Mouse (Mus musculus): ENCODE measurements at regions not wholly inside any gene's neighbourhood (a gene's known extent, or its start where the extent isn't known, plus 50 kb on each side); places are given as distances from the start of the nearest gene placed in this dataset.

DNA sequence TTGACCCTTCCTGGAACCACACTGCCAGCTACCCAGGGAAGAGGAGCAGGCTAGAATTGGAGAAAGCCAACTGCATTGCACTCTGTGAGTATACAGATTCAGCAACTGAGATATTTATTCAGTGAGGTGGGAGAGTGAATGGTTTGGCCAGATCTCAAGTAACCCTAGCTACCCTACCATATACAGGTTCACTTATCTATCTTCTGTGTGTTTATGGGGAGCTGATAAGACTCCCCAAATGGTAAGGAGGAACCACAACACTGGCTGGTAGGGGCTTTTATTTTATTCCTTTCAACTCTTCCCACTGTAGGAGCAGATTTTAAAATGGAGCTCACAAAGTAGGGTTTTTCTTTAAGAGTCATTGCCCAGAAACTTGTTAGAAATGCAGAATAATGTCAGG is 62.9 kb downstream of the Arrdc3 start:
- no peak for DNase-seq

DNA sequence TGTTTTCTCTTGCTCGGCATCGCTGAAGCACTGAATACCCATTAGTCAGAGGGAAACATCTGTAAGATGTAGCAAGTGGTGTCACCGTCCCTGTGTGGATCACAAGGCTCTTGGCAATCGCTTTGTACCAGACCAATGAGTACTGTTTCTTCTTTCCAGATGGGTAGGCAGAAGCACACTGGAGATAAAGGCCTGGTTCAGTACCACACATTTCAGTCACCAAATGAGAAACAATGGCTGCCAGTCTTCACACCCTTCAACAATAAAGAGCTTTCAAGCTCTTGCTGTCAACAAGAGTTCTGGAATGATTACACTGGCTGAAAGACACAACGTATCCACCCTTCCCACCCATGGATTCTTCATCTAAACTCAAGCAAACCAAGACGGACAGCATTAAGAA is 64.5 kb downstream of the Arrdc3 start:
- DNase-seq = no peak

DNA sequence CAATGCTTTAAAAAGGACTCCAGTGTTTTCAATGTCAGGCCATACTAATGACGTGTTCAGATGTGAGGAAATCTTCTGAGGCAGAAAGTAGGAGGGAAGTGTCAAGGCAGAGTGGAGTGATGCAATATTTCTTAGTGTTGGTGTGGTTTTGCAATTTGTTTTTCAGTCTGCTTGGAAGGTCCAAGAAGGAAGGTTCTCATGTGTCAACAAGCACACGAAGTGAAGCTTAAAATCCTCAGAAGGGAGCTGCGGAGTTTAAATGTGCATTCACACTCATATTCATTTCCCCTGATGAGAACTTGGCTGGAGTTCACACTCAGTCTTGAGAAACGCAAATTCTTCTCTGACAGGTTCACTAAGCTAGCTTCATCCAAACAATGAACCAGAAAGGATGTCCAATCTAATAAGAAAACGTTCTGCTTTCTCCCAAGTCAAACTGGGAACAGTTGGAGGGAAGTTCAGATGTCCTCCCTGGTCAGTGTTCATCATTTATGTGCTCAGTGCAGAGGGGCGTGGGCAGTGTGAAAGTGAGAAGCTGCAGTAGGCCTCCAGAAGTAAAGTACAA is 66.0 kb downstream of the Arrdc3 start:
- peak; percentile 38 for DNase-seq

DNA sequence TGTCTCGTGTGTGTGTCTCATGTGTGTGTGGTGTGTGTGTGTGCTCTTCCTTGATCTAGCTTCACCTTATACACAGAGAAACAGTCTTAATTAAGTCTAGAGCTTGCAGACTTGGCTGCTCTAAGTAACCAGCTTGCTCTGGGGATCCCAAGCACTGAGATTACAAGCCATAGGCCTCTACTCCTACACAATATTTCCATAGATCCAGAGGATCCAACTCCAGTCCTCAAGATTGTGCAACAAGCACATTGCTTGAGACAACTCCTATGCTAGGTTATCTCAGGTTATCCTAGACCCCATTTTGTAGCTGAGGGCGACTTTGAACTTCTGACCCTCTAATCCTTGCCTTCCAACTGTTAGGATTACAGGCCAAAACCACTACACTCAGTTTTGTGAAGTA is 67.1 kb downstream of the Arrdc3 start:
- DNase-seq = no peak

DNA sequence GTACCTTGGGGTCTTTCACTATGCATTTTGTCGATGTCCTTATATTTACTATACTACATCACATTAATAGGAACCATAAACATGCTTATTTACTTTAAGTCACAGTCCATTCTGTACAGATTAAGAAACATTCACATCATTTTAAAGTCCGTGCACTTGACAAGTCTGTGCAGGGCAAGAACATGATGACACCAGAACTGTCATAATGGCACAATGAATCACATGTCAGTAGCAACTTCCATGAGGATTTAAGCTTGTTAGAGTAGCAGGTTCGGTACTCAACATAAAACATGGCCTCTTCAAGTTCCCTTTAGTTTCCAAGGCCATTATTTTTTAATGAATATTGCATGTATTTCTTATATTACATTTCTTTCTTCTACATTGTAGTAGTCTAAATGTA is 67.6 kb downstream of the Arrdc3 start:
- no peak for DNase-seq

DNA sequence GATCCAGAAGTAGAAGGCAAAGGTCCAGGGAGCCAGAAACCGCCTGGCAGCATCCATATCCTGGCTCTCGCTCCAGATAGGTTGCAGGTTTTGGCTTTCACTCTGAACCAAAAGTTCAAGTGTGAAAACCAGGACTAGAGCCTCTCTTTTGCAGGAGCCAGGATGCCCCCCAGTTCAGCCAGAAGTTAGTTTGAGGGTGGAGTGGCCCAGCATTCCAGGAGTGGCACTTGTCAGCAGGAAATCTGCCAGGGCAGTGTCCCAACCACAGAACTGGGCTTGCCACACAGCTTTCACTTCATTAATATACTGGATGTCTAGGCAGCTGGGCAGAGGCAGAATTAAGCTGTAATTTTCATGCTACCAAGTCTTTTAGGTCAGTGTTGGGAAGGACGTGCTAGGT is 68.1 kb downstream of the Arrdc3 start:
- DNase-seq = peak; percentile 28

DNA sequence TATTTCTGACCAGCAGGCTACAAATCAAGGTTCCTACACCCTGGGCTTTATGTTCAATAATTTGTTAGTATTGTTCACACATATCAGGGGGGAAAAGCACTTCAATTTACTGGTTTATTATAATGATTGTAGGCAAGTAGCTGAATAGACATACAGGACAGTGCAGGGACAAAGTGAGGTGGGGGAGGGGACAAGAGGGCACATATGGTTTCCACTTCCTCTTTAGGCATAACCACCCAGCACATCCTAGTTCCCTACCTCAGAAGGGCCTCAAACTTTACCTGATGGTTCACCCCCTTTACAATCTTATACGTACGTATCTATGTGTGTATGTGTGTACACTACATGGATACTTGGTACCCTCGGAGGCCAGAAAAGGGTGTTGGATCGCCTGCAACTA is 69.7 kb downstream of the Arrdc3 start:
- no peak for DNase-seq

- no peak for DNase-seq
Measured at GRCm38 (mm10) chr13:80954059-80954645, 71.0 kb downstream of the Arrdc3 start.

- no peak for DNase-seq
Measured at GRCm38 (mm10) chr13:80956966-80957365, 73.8 kb downstream of the Arrdc3 start.

GRCm38 (mm10) chr13:80957419-80958139 is 74.4 kb downstream of the Arrdc3 start:
- no peak for DNase-seq

- no peak for DNase-seq
Measured at GRCm38 (mm10) chr13:80959763-80960162, 76.6 kb downstream of the Arrdc3 start.

DNA sequence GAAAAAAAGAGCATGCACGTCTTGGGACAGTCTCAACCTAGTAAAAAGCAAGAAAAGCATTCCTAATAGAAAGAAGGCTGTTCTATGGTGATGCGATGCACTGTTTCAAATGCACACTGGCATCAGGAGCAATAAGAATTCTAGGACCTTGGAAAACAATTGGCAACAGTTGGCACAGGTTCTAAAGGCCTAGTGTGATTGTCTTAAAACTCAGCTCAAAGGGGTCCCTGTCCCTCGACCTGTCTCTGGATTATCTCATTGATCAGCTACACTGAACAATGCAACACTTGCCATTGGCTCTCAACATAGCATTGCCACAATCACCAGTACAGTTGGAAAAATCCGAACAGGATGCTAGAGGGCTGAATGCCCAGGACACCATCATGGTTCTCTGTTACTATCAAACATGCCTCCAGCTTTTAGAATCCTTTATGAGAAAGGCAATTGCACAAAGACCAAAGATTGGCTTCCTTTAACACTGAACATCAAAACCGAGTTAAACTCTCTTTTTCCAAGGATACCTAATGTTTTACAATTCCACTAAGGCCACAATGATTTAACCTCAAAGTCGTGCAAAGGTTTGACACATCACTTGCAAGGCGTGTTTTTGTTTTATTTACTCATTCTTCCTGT is 78.9 kb downstream of the Arrdc3 start:
- peak; percentile 11 for DNase-seq

DNA sequence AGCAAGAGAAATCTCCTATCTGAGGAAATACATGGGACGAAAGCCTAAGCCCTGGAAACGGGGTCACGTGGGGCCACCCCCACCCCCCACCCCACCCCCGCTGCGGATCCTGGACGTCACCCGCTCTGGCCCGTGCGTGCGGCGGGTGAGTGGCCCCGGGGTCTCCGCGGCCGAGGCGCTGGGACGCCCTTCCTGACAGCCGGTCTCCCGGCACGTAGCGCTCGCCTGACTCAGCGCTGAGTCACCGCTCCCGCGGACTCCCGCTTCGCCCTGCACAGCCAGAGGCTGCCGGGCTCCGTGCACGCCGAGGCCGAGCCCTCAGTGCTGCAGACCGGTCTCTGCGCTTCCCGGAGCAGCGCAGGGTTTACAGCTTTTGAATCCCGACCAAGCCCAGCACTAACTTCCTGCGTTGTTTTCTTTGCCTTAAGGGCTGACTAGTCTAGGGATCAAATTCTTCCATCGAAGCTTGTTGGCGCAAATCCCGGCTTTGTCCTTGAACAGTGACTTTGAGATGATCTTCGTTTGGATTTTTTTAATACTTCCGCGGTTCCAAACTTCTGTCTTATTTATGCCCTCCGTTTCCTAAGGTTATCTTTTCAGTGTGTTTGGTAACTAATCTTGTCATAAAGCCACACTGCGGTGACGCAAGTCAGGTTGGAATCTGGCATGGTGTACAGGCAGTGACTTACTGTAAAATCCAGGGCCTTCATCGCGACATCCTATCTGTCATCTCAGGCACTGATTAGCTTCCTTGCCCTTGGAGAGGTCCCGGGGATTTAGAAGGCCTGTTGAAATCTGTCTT is 79.8 kb downstream of the Arrdc3 start:
- DNase-seq = peak; percentile 93

GRCm38 (mm10) chr13:80963591-80963940 is 80.4 kb downstream of the Arrdc3 start:
- no peak for DNase-seq

DNA sequence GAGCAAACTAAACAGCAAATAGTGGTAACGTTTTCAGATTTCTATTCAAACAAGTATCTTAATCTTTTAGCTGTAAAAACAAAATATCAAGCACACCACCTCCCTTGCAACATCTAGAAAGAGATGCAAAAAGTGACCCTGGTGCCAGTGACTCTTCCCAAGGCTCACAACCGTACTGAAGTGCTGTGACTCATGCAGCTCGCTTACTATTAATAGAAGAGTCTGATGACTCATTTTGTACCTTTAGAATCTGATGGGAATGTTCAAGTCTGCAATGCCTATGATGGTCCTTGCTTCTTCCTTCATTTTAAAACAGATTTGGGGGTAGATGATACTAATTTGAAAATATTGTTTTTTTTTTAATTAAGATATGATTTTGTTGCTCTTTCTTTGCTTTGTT is 88.5 kb downstream of the Arrdc3 start:
- DNase-seq = no peak

DNA sequence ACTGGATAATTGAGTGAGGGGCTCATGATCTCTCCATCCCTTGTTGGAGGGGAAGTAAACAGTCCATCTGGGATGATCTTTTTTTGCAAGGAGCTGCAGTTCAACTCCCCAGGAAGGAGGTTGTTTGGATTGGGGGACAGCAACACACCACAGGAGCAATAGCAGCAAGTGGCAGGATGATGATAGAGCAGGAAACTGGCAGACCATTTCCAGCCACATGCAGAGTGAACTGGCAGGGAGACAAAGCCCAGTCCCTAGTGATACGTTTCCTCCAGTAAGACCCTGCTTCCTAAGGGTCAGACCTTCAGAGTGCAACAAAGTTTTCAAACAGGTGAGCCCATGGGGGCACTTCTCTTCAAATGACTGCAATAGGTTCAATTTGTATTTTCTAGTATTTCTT is 91.2 kb downstream of the Arrdc3 start:
- no peak for DNase-seq

DNA sequence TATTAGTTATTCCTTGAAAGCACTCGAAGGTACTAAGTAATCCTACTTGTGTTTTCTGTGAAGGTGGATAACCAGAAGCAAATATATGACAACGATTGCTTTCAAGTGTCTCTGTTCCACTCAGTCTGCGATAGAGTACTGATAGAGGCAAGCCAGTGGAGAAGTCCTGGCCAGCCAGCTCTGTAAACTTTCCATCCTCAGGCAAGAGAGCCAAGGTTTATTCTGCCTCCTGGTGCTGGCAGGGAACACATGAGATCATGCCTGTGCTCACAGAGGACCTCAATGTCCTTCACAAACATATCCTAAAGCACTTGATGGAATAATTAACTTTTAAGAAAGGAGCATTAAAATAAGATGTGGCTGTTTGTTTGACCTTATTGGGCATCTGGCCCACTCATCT is 94.1 kb downstream of the Arrdc3 start:
- peak; percentile 16 for DNase-seq

DNA sequence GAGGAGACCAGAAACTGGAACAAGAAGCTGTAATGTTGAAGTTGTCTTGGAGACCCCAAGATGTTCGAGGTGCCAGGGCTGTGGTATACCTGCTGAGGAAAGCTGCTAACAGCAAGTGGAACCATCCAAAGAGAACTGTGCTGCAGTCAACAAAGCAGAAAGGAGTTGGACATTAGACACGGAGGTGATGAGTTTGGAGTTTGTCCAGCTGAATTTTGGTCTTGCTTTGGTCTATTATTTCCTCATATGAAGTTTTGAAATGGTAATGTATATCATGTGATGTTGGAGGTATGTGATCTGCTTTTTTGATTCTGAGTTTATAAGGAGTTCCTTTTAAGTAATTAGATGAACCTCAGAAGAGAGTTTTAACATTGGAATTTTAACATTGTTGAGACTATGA is 98.0 kb downstream of the Arrdc3 start:
- DNase-seq = peak; percentile 16

- no peak for DNase-seq
Measured at GRCm38 (mm10) chr13:80986657-80987056, 103.5 kb downstream of the Arrdc3 start.

- DNase-seq = no peak
Measured at GRCm38 (mm10) chr13:80989756-80990155, 106.6 kb downstream of the Arrdc3 start.

GRCm38 (mm10) chr13:80992342-80992741 is 109.2 kb downstream of the Arrdc3 start:
- no peak for DNase-seq

DNA sequence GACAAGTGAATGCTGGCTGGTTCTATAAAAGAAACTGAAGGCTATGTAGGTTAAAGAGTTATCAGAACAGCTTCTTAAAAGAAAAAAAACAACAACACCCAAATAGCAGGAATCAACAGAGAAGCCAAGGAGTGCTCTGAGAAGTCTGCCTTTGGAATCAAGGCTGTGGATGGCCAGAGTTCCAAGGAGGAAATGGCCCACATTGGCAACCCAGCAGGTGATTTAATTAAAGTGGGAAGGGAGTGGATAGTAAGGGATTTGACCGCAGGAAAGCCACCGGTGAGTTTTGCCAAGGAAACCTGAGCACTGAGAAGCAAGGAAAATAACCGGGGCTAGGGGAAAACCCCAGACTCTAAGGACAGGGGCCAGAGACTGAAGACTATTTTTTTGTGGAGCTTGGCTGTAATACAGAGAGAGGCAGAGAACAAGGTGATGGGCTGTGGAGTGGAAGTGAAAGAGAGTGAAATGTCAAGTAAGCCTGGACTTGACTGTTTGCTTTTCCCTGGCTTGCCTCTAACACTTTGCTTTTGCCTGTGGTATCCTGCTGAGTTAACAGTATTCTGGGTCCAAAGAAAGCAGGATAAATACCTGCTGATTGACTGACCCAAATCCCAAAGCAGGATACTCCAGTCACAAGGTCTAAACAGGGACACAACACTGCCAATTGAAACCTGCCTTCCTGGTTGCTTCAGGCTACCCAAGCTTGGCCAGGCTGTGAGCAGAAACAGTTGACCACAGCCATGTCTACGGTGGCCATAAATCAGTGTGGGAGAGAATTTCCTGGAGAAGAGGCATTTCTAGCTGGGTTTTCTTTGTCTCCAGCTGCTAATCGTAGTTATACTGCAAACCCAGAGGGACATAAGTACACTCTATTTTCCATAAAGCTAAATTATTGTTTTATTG is 125.9 kb downstream of the Arrdc3 start:
- no peak for DNase-seq

Measured in kidney, postnatal 14 days (tissue).